Mouse (Mus musculus): ENCODE measurements around the gene Ugt8a. TPM values are rescaled to one million over a fixed set of nuclear protein-coding genes. Genes with fewer than 3 reads are reported as not detected.

Gene Ugt8a
- polyA plus RNA-seq, 1 experiment from 2014 or later = 0.75 TPM

GRCm38 (mm10) chr3:125884879-125885278 is 53.5 kb downstream of the Ugt8a start:
- H3K9me3 ChIP-seq (ENCODE audit: control insufficient read depth, low read length) = no peaks in the 10 kb centered on the region
- H3K4me2 ChIP-seq (ENCODE audit: low read depth, severe bottlenecking) = no peak overlapping the region
- no peaks in the 10 kb centered on the region for H3K36me3 ChIP-seq (ENCODE audit: control insufficient read depth, insufficient read depth, low read length)
- no peak overlapping the region for H3K9ac ChIP-seq (ENCODE audit: low read length)
- 91% methylated on average over 2 of the region's 2 CpGs for WGBS
- DNase-seq (ENCODE audit: low spot score) (no peak), ATAC-seq (ENCODE audit: insufficient number of reproducible peaks, low FRiP score, low TSS enrichment, low read depth) (no peak)
- no peak overlapping the region for H3K27ac ChIP-seq (replicated peaks; ENCODE audit: low read depth, low read length)
- no peaks in the 10 kb centered on the region for H3K4me1 ChIP-seq (ENCODE audit: control insufficient read depth, insufficient read depth, low read length)
- no peak overlapping the region for H3K4me3 ChIP-seq (ENCODE audit: low read depth, low read length)
- H3K27me3 ChIP-seq (ENCODE audit: control insufficient read depth, insufficient read depth, low read length) = no peaks in the 10 kb centered on the region

DNA sequence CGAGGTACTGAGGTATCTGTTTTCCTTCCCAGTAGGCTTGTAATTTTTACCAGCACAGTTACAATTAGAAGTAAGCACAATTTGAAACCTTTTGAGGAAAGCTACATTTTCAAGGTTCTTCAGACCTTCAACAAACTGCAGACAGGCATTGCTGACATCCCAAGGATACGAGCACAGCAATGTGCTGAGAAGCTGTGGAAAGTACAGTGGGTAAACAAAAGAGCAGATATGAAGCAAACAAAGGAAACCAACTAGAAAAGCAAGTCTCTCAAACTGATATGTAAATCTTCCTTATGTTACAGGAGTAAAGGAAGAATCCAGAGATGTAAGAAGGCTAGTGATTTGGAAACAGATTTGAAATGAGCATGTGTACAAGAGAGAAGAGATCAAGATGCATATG is 54.0 kb downstream of the Ugt8a start:
- Histone ChIP-seq H3K27ac (replicated peaks; ENCODE audit: low read depth, low read length) (no peak overlapping the region), H3K4me1 (ENCODE audit: control insufficient read depth, insufficient read depth, low read length) (no peaks in the 10 kb centered on the region), H3K27me3 (ENCODE audit: control insufficient read depth, insufficient read depth, low read length) (no peaks in the 10 kb centered on the region), H3K4me3 (ENCODE audit: low read depth, low read length) (no peak overlapping the region), H3K4me2 (ENCODE audit: low read depth, severe bottlenecking) (no peak overlapping the region), H3K9ac (ENCODE audit: low read length) (no peak overlapping the region), H3K36me3 (ENCODE audit: control insufficient read depth, insufficient read depth, low read length) (no peaks in the 10 kb centered on the region), H3K9me3 (ENCODE audit: control insufficient read depth, low read length) (no peaks in the 10 kb centered on the region)
- ATAC-seq (ENCODE audit: insufficient number of reproducible peaks, low FRiP score, low TSS enrichment, low read depth) = no peak
- 68% methylated on average over 2 of the region's 2 CpGs for WGBS
- DNase-seq (ENCODE audit: low spot score) = no peak

DNA sequence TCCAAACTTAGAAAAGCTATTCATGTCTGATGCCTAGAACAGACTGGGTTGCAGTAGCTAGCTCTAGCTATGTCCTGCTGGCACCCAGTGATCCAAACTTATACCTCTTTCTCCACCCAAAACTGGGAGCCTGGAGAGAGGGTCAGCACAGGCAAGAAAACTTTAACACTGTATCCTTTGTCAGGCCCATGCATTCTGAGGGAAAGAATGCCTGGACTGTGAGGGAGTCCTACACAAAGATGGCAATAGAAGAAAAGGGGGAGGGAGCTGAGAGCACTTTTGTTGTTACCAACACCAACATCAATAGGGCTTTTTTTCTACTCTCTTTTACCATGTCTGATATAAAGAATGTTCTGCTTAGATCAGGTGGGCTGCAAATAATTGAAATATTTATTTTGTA is 55.4 kb downstream of the Ugt8a start:
- no peak for ATAC-seq (ENCODE audit: insufficient number of reproducible peaks, low FRiP score, low TSS enrichment, low read depth)
- H3K9me3 ChIP-seq (ENCODE audit: control insufficient read depth, low read length) = no peaks in the 10 kb centered on the region
- no peak overlapping the region for H3K9ac ChIP-seq (ENCODE audit: low read length)

GRCm38 (mm10) chr3:125881835-125882234 is 56.6 kb downstream of the Ugt8a start:
- H3K27me3 ChIP-seq (ENCODE audit: control insufficient read depth, insufficient read depth, low read length) = no peaks in the 10 kb centered on the region
- no peak overlapping the region for H3K4me2 ChIP-seq (ENCODE audit: low read depth, severe bottlenecking)
- H3K9ac ChIP-seq (ENCODE audit: low read length) = no peak overlapping the region
- ATAC-seq (ENCODE audit: insufficient number of reproducible peaks, low FRiP score, low TSS enrichment, low read depth) (0 out of 2 replicates have a peak, but pooled peaks have one; percentile 35), DNase-seq (ENCODE audit: low spot score) (no peak)
- H3K9me3 ChIP-seq (ENCODE audit: control insufficient read depth, low read length) = no peaks in the 10 kb centered on the region
- H3K4me3 ChIP-seq (ENCODE audit: low read depth, low read length) = no peak overlapping the region
- H3K36me3 ChIP-seq (ENCODE audit: control insufficient read depth, insufficient read depth, low read length) = no peaks in the 10 kb centered on the region
- H3K27ac ChIP-seq (replicated peaks; ENCODE audit: low read depth, low read length) = no peak overlapping the region
- H3K4me1 ChIP-seq (ENCODE audit: control insufficient read depth, insufficient read depth, low read length) = no peaks in the 10 kb centered on the region

More for the DNA sequence above, 55.4 kb downstream of the Ugt8a start:
- Histone ChIP-seq H3K4me2 (ENCODE audit: low read depth, severe bottlenecking) (no peak overlapping the region), H3K4me1 (ENCODE audit: control insufficient read depth, insufficient read depth, low read length) (no peaks in the 10 kb centered on the region), H3K4me3 (ENCODE audit: low read depth, low read length) (no peak overlapping the region), H3K27ac (replicated peaks; ENCODE audit: low read depth, low read length) (no peak overlapping the region), H3K36me3 (ENCODE audit: control insufficient read depth, insufficient read depth, low read length) (no peaks in the 10 kb centered on the region), H3K27me3 (ENCODE audit: control insufficient read depth, insufficient read depth, low read length) (no peaks in the 10 kb centered on the region)
- DNase-seq (ENCODE audit: low spot score) = no peak

DNA sequence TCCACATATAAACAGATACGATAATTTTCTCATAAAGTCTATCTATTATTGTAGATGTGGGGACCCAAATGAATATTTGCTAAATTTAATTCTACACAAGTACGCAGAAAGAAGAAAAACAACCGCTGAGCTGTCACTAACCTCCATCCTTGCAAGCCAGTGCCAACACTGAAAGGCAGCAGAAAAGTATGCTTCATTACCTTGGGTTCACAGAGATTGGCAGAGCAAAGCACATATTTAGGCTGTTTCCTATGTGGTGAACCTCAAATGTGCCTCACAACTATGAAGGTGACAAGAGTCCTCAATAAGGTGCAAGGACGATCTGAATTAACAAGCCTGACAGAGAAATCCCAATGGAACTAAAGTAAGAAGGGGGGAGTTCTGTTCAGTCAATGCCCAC is 64.0 kb downstream of the Ugt8a start:
- WGBS = 87% methylated on average over 4 of the region's 4 CpGs
- no peak overlapping the region for H3K4me3 ChIP-seq (ENCODE audit: low read depth, low read length)
- H3K27ac ChIP-seq (replicated peaks; ENCODE audit: low read depth, low read length) = no peak overlapping the region
- H3K9me3 ChIP-seq (ENCODE audit: control insufficient read depth, low read length) = no peaks in the 10 kb centered on the region
- no peaks in the 10 kb centered on the region for H3K4me1 ChIP-seq (ENCODE audit: control insufficient read depth, insufficient read depth, low read length)
- H3K27me3 ChIP-seq (ENCODE audit: control insufficient read depth, insufficient read depth, low read length) = no peaks in the 10 kb centered on the region
- no peaks in the 10 kb centered on the region for H3K36me3 ChIP-seq (ENCODE audit: control insufficient read depth, insufficient read depth, low read length)
- H3K4me2 ChIP-seq (ENCODE audit: low read depth, severe bottlenecking) = no peak overlapping the region
- no peak overlapping the region for H3K9ac ChIP-seq (ENCODE audit: low read length)
- ATAC-seq (ENCODE audit: insufficient number of reproducible peaks, low FRiP score, low TSS enrichment, low read depth) = no peak
- DNase-seq (ENCODE audit: low spot score) = no peak

- H3K4me3 ChIP-seq (ENCODE audit: low read depth, low read length) = no peak overlapping the region
- no peaks in the 10 kb centered on the region for H3K36me3 ChIP-seq (ENCODE audit: control insufficient read depth, insufficient read depth, low read length)
- DNase-seq (ENCODE audit: low spot score) (no peak), ATAC-seq (ENCODE audit: insufficient number of reproducible peaks, low FRiP score, low TSS enrichment, low read depth) (no peak)
- no peaks in the 10 kb centered on the region for H3K4me1 ChIP-seq (ENCODE audit: control insufficient read depth, insufficient read depth, low read length)
- no peaks in the 10 kb centered on the region for H3K9me3 ChIP-seq (ENCODE audit: control insufficient read depth, low read length)
- no peak overlapping the region for H3K9ac ChIP-seq (ENCODE audit: low read length)
- H3K27ac ChIP-seq (replicated peaks; ENCODE audit: low read depth, low read length) = no peak overlapping the region
- no peaks in the 10 kb centered on the region for H3K27me3 ChIP-seq (ENCODE audit: control insufficient read depth, insufficient read depth, low read length)
- WGBS = 91% methylated on average over 4 of the region's 4 CpGs
- H3K4me2 ChIP-seq (ENCODE audit: low read depth, severe bottlenecking) = no peak overlapping the region
Observed at GRCm38 (mm10) chr3:125869873-125870272, 68.5 kb downstream of the Ugt8a start.

GRCm38 (mm10) chr3:125861601-125862000 is 76.8 kb downstream of the Ugt8a start:
- no peak overlapping the region for H3K9ac ChIP-seq (ENCODE audit: low read length)
- H3K4me1 ChIP-seq (ENCODE audit: control insufficient read depth, insufficient read depth, low read length) = no peaks in the 10 kb centered on the region
- DNase-seq (ENCODE audit: low spot score) (no peak), ATAC-seq (ENCODE audit: insufficient number of reproducible peaks, low FRiP score, low TSS enrichment, low read depth) (no peak)
- no peak overlapping the region for H3K4me2 ChIP-seq (ENCODE audit: low read depth, severe bottlenecking)
- no peaks in the 10 kb centered on the region for H3K27me3 ChIP-seq (ENCODE audit: control insufficient read depth, insufficient read depth, low read length)
- H3K27ac ChIP-seq (replicated peaks; ENCODE audit: low read depth, low read length) = no peak overlapping the region
- WGBS = 85% methylated on average over 3 of the region's 3 CpGs
- no peaks in the 10 kb centered on the region for H3K36me3 ChIP-seq (ENCODE audit: control insufficient read depth, insufficient read depth, low read length)
- no peaks in the 10 kb centered on the region for H3K9me3 ChIP-seq (ENCODE audit: control insufficient read depth, low read length)
- H3K4me3 ChIP-seq (ENCODE audit: low read depth, low read length) = no peak overlapping the region

DNA sequence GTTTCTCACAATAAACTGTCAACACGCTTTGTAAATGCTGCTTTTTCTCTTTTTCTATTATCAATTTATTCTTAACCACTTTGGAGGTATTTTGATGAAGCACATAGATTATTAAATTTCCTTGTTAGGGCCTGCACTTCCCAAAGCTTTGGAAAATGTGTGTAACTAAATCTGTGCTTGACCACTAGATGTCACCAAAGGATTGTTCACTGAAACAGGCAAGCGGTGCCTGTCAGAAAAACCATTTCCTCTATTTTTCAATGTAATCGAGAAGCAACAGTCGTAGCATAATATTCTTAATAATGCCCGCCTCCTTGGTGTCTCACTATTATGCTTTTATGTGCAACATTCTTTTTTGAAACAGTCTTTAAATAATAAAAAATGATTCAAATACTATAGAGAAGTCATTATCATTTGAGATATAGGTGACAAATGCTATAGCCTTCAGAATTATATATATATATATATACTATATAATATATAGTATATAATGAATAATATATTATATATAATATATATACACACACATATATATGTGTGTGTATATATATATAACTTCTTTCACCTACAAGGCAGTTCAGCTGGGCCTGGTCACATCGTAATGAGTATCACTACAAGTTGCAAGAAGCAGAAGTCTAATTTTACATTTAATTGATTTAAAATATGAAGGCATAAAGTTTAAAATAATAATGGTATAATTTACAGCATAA is 89.1 kb downstream of the Ugt8a start:
- DNase-seq (ENCODE audit: low spot score) = peak; percentile 27
- 30% methylated on average over 6 of the region's 6 CpGs for WGBS
- ATAC-seq (ENCODE audit: insufficient number of reproducible peaks, low FRiP score, low TSS enrichment, low read depth) = peak; percentile 39; the same call in 1 of the 2 replicates

DNA sequence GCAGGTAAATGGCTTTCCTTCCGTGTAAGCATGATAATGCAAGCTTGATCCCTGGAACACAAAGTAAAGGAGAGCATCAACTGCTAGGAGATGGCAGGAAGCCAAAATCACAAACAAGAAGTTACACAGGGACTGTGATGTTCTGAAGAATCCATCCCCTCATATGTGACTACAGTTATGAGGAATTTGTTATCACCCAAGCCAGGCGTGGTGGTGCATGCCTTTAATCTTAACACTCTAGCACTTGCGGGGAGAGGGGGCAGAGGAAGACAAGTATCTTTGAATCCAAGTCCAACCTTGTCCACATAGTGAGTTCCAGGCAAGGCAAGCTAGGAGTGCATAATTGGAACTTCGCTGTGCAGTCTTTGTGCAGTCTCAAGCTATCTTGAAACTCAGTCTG is 110.4 kb downstream of the Ugt8a start:
- Histone ChIP-seq H3K36me3 (ENCODE audit: control insufficient read depth, insufficient read depth, low read length) (no peaks in the 10 kb centered on the region), H3K4me2 (ENCODE audit: low read depth, severe bottlenecking) (no peak overlapping the region), H3K4me1 (ENCODE audit: control insufficient read depth, insufficient read depth, low read length) (no peaks in the 10 kb centered on the region), H3K27me3 (ENCODE audit: control insufficient read depth, insufficient read depth, low read length) (no peaks in the 10 kb centered on the region), H3K9me3 (ENCODE audit: control insufficient read depth, low read length) (no peaks in the 10 kb centered on the region), H3K4me3 (ENCODE audit: low read depth, low read length) (no peak overlapping the region), H3K27ac (replicated peaks; ENCODE audit: low read depth, low read length) (no peak overlapping the region), H3K9ac (ENCODE audit: low read length) (no peak overlapping the region)
- WGBS = 86% methylated on average over 4 of the region's 4 CpGs
- no peak for ATAC-seq (ENCODE audit: insufficient number of reproducible peaks, low FRiP score, low TSS enrichment, low read depth)
- DNase-seq (ENCODE audit: low spot score) = no peak

More for the DNA sequence above, 89.1 kb downstream of the Ugt8a start:
- Histone ChIP-seq H3K4me2 (ENCODE audit: low read depth, severe bottlenecking) (no peak overlapping the region), H3K27me3 (ENCODE audit: control insufficient read depth, insufficient read depth, low read length) (no peaks in the 10 kb centered on the region), H3K4me1 (ENCODE audit: control insufficient read depth, insufficient read depth, low read length) (no peaks in the 10 kb centered on the region), H3K9ac (ENCODE audit: low read length) (no peak overlapping the region), H3K4me3 (ENCODE audit: low read depth, low read length) (no peak overlapping the region), H3K27ac (replicated peaks; ENCODE audit: low read depth, low read length) (no peak overlapping the region), H3K9me3 (ENCODE audit: control insufficient read depth, low read length) (no peaks in the 10 kb centered on the region), H3K36me3 (ENCODE audit: control insufficient read depth, insufficient read depth, low read length) (no peaks in the 10 kb centered on the region)
